Mouse (Mus musculus) brain, adult 2 months (tissue): ENCODE data around the gene Rela.
A peak's percentile ranks its signal among the peaks of the same experiment; 100 is the strongest.

Experiments used
- DNase-seq: peaks from one replicate; pipeline ENCODE4 v3.0.0; 2011; ENCODE audit warnings: low read depth, low spot score

The Rela gene

GRCm38 (mm10) chr19:5637069-5638047 is at the start of gene Rela:
TSS of gene Rela (plus strand) at chr19:5637483.
- peak; percentile 96 for DNase-seq

- no peak for DNase-seq
Measured at GRCm38 (mm10) chr19:5589159-5589558, 48.1 kb upstream of the Rela start.

- no peak for DNase-seq
Measured at GRCm38 (mm10) chr19:5591888-5592287, 45.4 kb upstream of the Rela start.

GRCm38 (mm10) chr19:5599224-5599623 is 38.1 kb upstream of the Rela start:
- DNase-seq: no peak

- peak; percentile 97 for DNase-seq
Measured at GRCm38 (mm10) chr19:5601752-5602541, 35.3 kb upstream of the Rela start, which contains the start of gene Rnaseh2c. TSS of gene Rnaseh2c (plus strand) at chr19:5601873.

- no peak for DNase-seq
Measured at GRCm38 (mm10) chr19:5603664-5604063, 33.6 kb upstream of the Rela start.

GRCm38 (mm10) chr19:5605126-5605525 is 32.2 kb upstream of the Rela start:
- DNase-seq: peak; percentile 59

- no peak for DNase-seq
Measured at GRCm38 (mm10) chr19:5606196-5606595, 31.1 kb upstream of the Rela start.

GRCm38 (mm10) chr19:5607705-5608410 is 29.4 kb upstream of the Rela start:
- DNase-seq: no peak

GRCm38 (mm10) chr19:5608707-5609106 is 28.6 kb upstream of the Rela start:
- DNase-seq: no peak

GRCm38 (mm10) chr19:5609171-5609546 is 28.1 kb upstream of the Rela start:
- DNase-seq: no peak

- DNase-seq: peak; percentile 95
Measured at GRCm38 (mm10) chr19:5609547-5610404, 27.5 kb upstream of the Rela start, which contains the start of gene Kat5. TSS of gene Kat5 (minus strand) at chr19:5610237.

- DNase-seq: no peak
Measured at GRCm38 (mm10) chr19:5611973-5612372, 25.3 kb upstream of the Rela start.

GRCm38 (mm10) chr19:5612762-5613411 is 24.4 kb upstream of the Rela start:
- DNase-seq: no peak

- no peak for DNase-seq
Measured at GRCm38 (mm10) chr19:5614953-5615352, 22.3 kb upstream of the Rela start.

GRCm38 (mm10) chr19:5620007-5620406 is 17.3 kb upstream of the Rela start:
- no peak for DNase-seq

GRCm38 (mm10) chr19:5621884-5622283 is 15.4 kb upstream of the Rela start:
- no peak for DNase-seq

GRCm38 (mm10) chr19:5625311-5625710 is 12.0 kb upstream of the Rela start:
- no peak for DNase-seq

- no peak for DNase-seq
Measured at GRCm38 (mm10) chr19:5629907-5630306, 7.4 kb upstream of the Rela start.

GRCm38 (mm10) chr19:5632120-5632519 is 5.2 kb upstream of the Rela start:
- DNase-seq: no peak
